Mouse (Mus musculus) MN1 (cell line): ENCODE measurements around the gene Plagl2.

Experiments used
- DNase-seq: peaks from one replicate; pipeline ENCODE4 v3.0.0-alpha.2; 2016; ENCODE audit warnings: low spot score

Plagl2 gene

GRCm38 (mm10) chr2:153191242-153191641 lies 50.0 kb downstream of the Plagl2 start:
- no peak for DNase-seq

DNA sequence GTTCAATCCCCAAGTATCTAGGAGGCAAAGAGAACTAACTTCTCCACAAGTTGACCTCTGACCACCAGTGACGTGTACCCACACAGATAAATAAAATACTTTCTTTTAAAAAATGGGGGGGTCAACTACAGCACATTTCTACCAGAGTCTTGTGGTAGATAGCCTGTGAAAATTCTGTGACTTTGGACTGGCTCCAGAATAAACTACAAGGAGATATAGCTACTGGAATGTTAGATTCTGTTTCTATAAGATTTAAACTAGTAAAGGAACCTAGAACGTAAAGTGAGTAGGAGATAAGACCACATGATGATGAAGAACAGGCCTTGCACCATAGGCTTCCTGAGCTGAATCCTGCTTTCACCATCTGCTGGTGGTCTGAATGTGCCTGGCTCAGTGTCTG lies 53.4 kb downstream of the Plagl2 start:
- DNase-seq = no peak

DNA sequence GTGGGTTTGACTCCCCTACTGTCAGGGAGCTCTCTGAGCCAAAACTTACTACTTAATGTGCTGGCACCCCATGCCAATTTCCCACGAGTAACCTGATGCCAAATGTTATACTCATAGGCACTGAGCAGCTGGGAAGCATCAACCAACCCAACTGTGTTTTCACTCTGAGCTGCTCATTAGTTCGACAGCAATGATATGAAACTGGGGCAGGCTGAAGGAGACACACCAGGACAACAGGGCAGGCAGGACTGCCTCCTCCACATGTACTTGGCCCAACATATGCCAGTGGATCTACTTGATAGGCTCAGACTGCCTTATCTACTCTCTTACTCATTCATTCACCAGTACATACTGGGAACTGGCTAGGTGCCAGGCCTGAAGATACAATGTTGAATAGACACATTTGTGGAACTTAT lies 55.0 kb downstream of the Plagl2 start:
- peak; percentile 33 for DNase-seq

- peak; percentile 61 for DNase-seq
These were observed 61.3 kb downstream of the Plagl2 start for GRCm38 (mm10) chr2:153179961-153180360.

GRCm38 (mm10) chr2:153179126-153179860 lies 61.9 kb downstream of the Plagl2 start:
- DNase-seq = no peak
